Mouse (Mus musculus): ENCODE data around the gene Rock2. TPM values are rescaled to one million over a fixed set of nuclear protein-coding genes. Genes with fewer than 3 reads are reported as not detected.

Gene Rock2
- polyA plus RNA-seq, 1 experiment from 2014 or later = 22.4 TPM

GRCm38 (mm10) chr12:16860533-16860932, 34.2 kb upstream of the Rock2 start:
- H3K4me2 ChIP-seq = no peak overlapping the region
- 0 out of 2 replicates have a peak, but pooled peaks cover 4% of the 10 kb centered on the region for H3K4me1 ChIP-seq (replicated peaks)
- H3K9me3 ChIP-seq (replicated peaks) = no peaks in the 10 kb centered on the region
- H3K36me3 ChIP-seq = no peaks in the 10 kb centered on the region
- H3K4me3 ChIP-seq = no peak overlapping the region
- WGBS = 61% methylated on average over 1 of the region's 1 CpGs
- no peak overlapping the region for H3K9ac ChIP-seq
- no peak overlapping the region for H3K27ac ChIP-seq
- no peak for ATAC-seq (replicated peaks; ENCODE audit: insufficient number of reproducible peaks, insufficient read depth, low FRiP score, low read depth)
- H3K27me3 ChIP-seq = no peaks in the 10 kb centered on the region

- no peak for ATAC-seq (replicated peaks; ENCODE audit: insufficient number of reproducible peaks, insufficient read depth, low FRiP score, low read depth)
- H3K36me3 ChIP-seq = no peaks in the 10 kb centered on the region
Observed at GRCm38 (mm10) chr12:16860961-16861360, 33.7 kb upstream of the Rock2 start.

GRCm38 (mm10) chr12:16864477-16864876, 30.2 kb upstream of the Rock2 start:
- H3K9ac ChIP-seq = no peak overlapping the region
- H3K4me1 ChIP-seq (replicated peaks) = peaks cover 31% of the 10 kb centered on the region
- no peaks in the 10 kb centered on the region for H3K27me3 ChIP-seq
- no peaks in the 10 kb centered on the region for H3K36me3 ChIP-seq
- no peak overlapping the region for H3K4me2 ChIP-seq
- H3K4me3 ChIP-seq = no peak overlapping the region
- ATAC-seq (replicated peaks; ENCODE audit: insufficient number of reproducible peaks, insufficient read depth, low FRiP score, low read depth) = no peak
- WGBS = 81% methylated on average over 4 of the region's 4 CpGs
- no peak overlapping the region for H3K27ac ChIP-seq
- no peaks in the 10 kb centered on the region for H3K9me3 ChIP-seq (replicated peaks)

More at GRCm38 (mm10) chr12:16860961-16861360, 33.7 kb upstream of the Rock2 start:
- Histone ChIP-seq H3K27me3 (no peaks in the 10 kb centered on the region), H3K9ac (no peak overlapping the region), H3K4me3 (no peak overlapping the region), H3K9me3 (replicated peaks) (no peaks in the 10 kb centered on the region), H3K4me2 (no peak overlapping the region), H3K4me1 (replicated peaks) (peaks cover 8% of the 10 kb centered on the region; the same call in 1 of the 2 replicates), H3K27ac (no peak overlapping the region)
- WGBS = 44% methylated on average over 3 of the region's 3 CpGs

GRCm38 (mm10) chr12:16865871-16866270, 28.8 kb upstream of the Rock2 start:
- ATAC-seq (replicated peaks; ENCODE audit: insufficient number of reproducible peaks, insufficient read depth, low FRiP score, low read depth) = no peak
- Histone ChIP-seq H3K9ac (no peak overlapping the region), H3K36me3 (no peaks in the 10 kb centered on the region), H3K4me1 (replicated peaks) (peaks cover 42% of the 10 kb centered on the region), H3K27me3 (no peaks in the 10 kb centered on the region), H3K4me2 (no peak overlapping the region), H3K27ac (peak overlapping the region; percentile 72), H3K4me3 (no peak overlapping the region), H3K9me3 (replicated peaks) (no peaks in the 10 kb centered on the region)
- 37% methylated on average over 3 of the region's 3 CpGs for WGBS

- H3K9me3 ChIP-seq (replicated peaks) = no peaks in the 10 kb centered on the region
- H3K27me3 ChIP-seq = no peaks in the 10 kb centered on the region
- H3K4me1 ChIP-seq (replicated peaks) = peaks cover 46% of the 10 kb centered on the region
- no peak for ATAC-seq (replicated peaks; ENCODE audit: insufficient number of reproducible peaks, insufficient read depth, low FRiP score, low read depth)
- H3K9ac ChIP-seq = no peak overlapping the region
- no peak overlapping the region for H3K4me3 ChIP-seq
- 16% methylated on average over 3 of the region's 3 CpGs for WGBS
- no peak overlapping the region for H3K4me2 ChIP-seq
- no peaks in the 10 kb centered on the region for H3K36me3 ChIP-seq
- H3K27ac ChIP-seq = peak overlapping the region; percentile 72
Observed at GRCm38 (mm10) chr12:16866460-16866859, 28.2 kb upstream of the Rock2 start.

- Histone ChIP-seq H3K36me3 (no peaks in the 10 kb centered on the region), H3K4me3 (no peak overlapping the region), H3K27me3 (no peaks in the 10 kb centered on the region), H3K4me1 (replicated peaks) (peaks cover 50% of the 10 kb centered on the region), H3K27ac (0 out of 2 replicates have a peak overlapping the region, but pooled peaks have one; percentile 72), H3K4me2 (no peak overlapping the region), H3K9ac (no peak overlapping the region), H3K9me3 (replicated peaks) (no peaks in the 10 kb centered on the region)
- WGBS = 59% methylated on average over 7 of the region's 7 CpGs
- ATAC-seq (replicated peaks; ENCODE audit: insufficient number of reproducible peaks, insufficient read depth, low FRiP score, low read depth) = no peak
Observed at GRCm38 (mm10) chr12:16867306-16867705, 27.4 kb upstream of the Rock2 start.

- Histone ChIP-seq H3K36me3 (no peaks in the 10 kb centered on the region), H3K9me3 (replicated peaks) (no peaks in the 10 kb centered on the region), H3K9ac (no peak overlapping the region), H3K4me2 (no peak overlapping the region), H3K27me3 (no peaks in the 10 kb centered on the region), H3K27ac (peak overlapping the region; percentile 92), H3K4me1 (replicated peaks) (peaks cover 56% of the 10 kb centered on the region), H3K4me3 (no peak overlapping the region)
- WGBS = 63% methylated on average over 6 of the region's 6 CpGs
- ATAC-seq (replicated peaks; ENCODE audit: insufficient number of reproducible peaks, insufficient read depth, low FRiP score, low read depth) = no peak
Observed at GRCm38 (mm10) chr12:16868618-16869017, 26.1 kb upstream of the Rock2 start.

GRCm38 (mm10) chr12:16869091-16869778, 25.5 kb upstream of the Rock2 start:
- Histone ChIP-seq H3K9me3 (replicated peaks) (no peaks in the 10 kb centered on the region), H3K27ac (peak overlapping the region; percentile 92), H3K9ac (no peak overlapping the region), H3K4me3 (no peak overlapping the region), H3K4me2 (0 out of 2 replicates have a peak overlapping the region, but pooled peaks have one; percentile 16), H3K36me3 (no peaks in the 10 kb centered on the region), H3K4me1 (replicated peaks) (peaks cover 62% of the 10 kb centered on the region), H3K27me3 (no peaks in the 10 kb centered on the region)
- WGBS = 36% methylated on average over 8 of the region's 8 CpGs
- ATAC-seq (replicated peaks; ENCODE audit: insufficient number of reproducible peaks, insufficient read depth, low FRiP score, low read depth) = no peak

- no peak overlapping the region for H3K4me3 ChIP-seq
- H3K27ac ChIP-seq = peak overlapping the region; percentile 92
- no peaks in the 10 kb centered on the region for H3K9me3 ChIP-seq (replicated peaks)
- peak overlapping the region; percentile 16 for H3K4me2 ChIP-seq
- WGBS = 25% methylated on average over 9 of the region's 9 CpGs
- no peaks in the 10 kb centered on the region for H3K27me3 ChIP-seq
- ATAC-seq (replicated peaks; ENCODE audit: insufficient number of reproducible peaks, insufficient read depth, low FRiP score, low read depth) = no peak
- H3K4me1 ChIP-seq (replicated peaks) = peaks cover 69% of the 10 kb centered on the region
- H3K36me3 ChIP-seq = no peaks in the 10 kb centered on the region
- H3K9ac ChIP-seq = no peak overlapping the region
Observed at GRCm38 (mm10) chr12:16869870-16870404, 24.8 kb upstream of the Rock2 start.

GRCm38 (mm10) chr12:16870405-16871068, 24.2 kb upstream of the Rock2 start:
- H3K9me3 ChIP-seq (replicated peaks) = no peaks in the 10 kb centered on the region
- H3K4me1 ChIP-seq (replicated peaks) = peaks cover 75% of the 10 kb centered on the region
- no peak overlapping the region for H3K4me3 ChIP-seq
- WGBS = 21% methylated on average over 8 of the region's 8 CpGs
- H3K27ac ChIP-seq = peak overlapping the region; percentile 92
- ATAC-seq (replicated peaks; ENCODE audit: insufficient number of reproducible peaks, insufficient read depth, low FRiP score, low read depth) = peak; percentile 73
- peak overlapping the region; percentile 16 for H3K4me2 ChIP-seq
- H3K9ac ChIP-seq = 0 out of 2 replicates have a peak overlapping the region, but pooled peaks have one; percentile 1
- no peaks in the 10 kb centered on the region for H3K27me3 ChIP-seq
- no peaks in the 10 kb centered on the region for H3K36me3 ChIP-seq

GRCm38 (mm10) chr12:16872006-16872405, 22.7 kb upstream of the Rock2 start:
- Histone ChIP-seq H3K4me3 (no peak overlapping the region), H3K27ac (no peak overlapping the region), H3K4me2 (no peak overlapping the region), H3K36me3 (no peaks in the 10 kb centered on the region), H3K9me3 (replicated peaks) (no peaks in the 10 kb centered on the region), H3K27me3 (no peaks in the 10 kb centered on the region), H3K9ac (no peak overlapping the region), H3K4me1 (replicated peaks) (peaks cover 68% of the 10 kb centered on the region)
- no peak for ATAC-seq (replicated peaks; ENCODE audit: insufficient number of reproducible peaks, insufficient read depth, low FRiP score, low read depth)
- WGBS = 79% methylated on average over 1 of the region's 1 CpGs

Measured in heart, embryonic 15.5 days (tissue).